Mouse (Mus musculus) kidney, adult 2 months (tissue): ENCODE measurements around the gene Sema6b. TPM values are rescaled to one million over a fixed set of nuclear protein-coding genes. Genes with fewer than 3 reads are reported as not detected.
A peak's percentile ranks its signal among the peaks of the same experiment; 100 is the strongest.

Experiments
- DNase-seq: peaks from one replicate; pipeline ENCODE4 v3.0.0; 2021
- H3K27ac ChIP-seq: fragments of 200-500 bp; 2 replicates; pipeline ENCODE4 v1.5.1; 2012; ENCODE audit warnings: low read depth, low read length, control low read depth, inconsistent platforms; ENCODE audit not compliant: insufficient read depth
- H3K27me3 ChIP-seq: fragments of 200-500 bp; replicated peaks from 2 replicates; pipeline ENCODE4 v1.6.1; 2012; ENCODE audit warnings: mild to moderate bottlenecking, moderate library complexity, low read length, inconsistent platforms; ENCODE audit not compliant: control insufficient read depth, insufficient read depth
- H3K36me3 ChIP-seq: fragments of 200-500 bp; 2 replicates; pipeline ENCODE4 v1.6.1; 2012; ENCODE audit warnings: mild to moderate bottlenecking, moderate library complexity, low read length, inconsistent platforms; ENCODE audit not compliant: control insufficient read depth, insufficient read depth
- H3K4me1 ChIP-seq: fragments of 200-500 bp; 2 replicates; pipeline ENCODE4 v1.6.1; 2011; ENCODE audit warnings: low read length; ENCODE audit not compliant: control insufficient read depth, insufficient read depth
- H3K4me3 ChIP-seq: fragments of 200-500 bp; 2 replicates; pipeline ENCODE4 v1.5.1; 2011; ENCODE audit warnings: mild to moderate bottlenecking, low read depth, low read length, control low read depth; ENCODE audit not compliant: insufficient read depth
- CTCF ChIP-seq: fragments of 200-500 bp; conservative IDR thresholded peaks from 2 replicates; pipeline ENCODE4 v1.5.1; 2011; ENCODE audit warnings: low read depth, mild to moderate bottlenecking, control low read depth, low read length, moderate library complexity, mixed read lengths; ENCODE audit not compliant: insufficient read depth, insufficient read length
- POLR2A ChIP-seq: fragments of 200-500 bp; IDR thresholded peaks from one replicate; pipeline ENCODE4 v1.6.1; 2011; ENCODE audit warnings: low read depth, low read length, control low read depth
- WGBS: fragments of 180-500 bp; shearing (Covaris S2); methylation state at CpG from one replicate; pipeline ENCODE4 v1.1.7; 2018; 5-methylcytosine and 5-hydroxymethylcytosine counted together
- polyA plus RNA-seq: library from polyadenylated mRNA; depleted of rRNA; stranded (reverse); fragments of >200 nt; gene quantifications from 2 replicates; pipeline ENCODE4 v1.2.3, GENCODE M21; 2012

The Sema6b gene
- polyA plus RNA-seq, 1 experiment: 4.1 TPM

- Histone ChIP-seq H3K36me3 (no peaks in the 10 kb centered on the region), H3K4me3 (no peak overlapping the region), H3K4me1 (no peaks in the 10 kb centered on the region), H3K27me3 (no peaks in the 10 kb centered on the region), H3K27ac (no peak overlapping the region)
- 80% methylated on average over 9 of the region's 9 CpGs for WGBS
- DNase-seq: no peak
- TF ChIP-seq CTCF: no peak
- TF ChIP-seq POLR2A: no peak
These were observed 4.4 kb upstream of the Sema6b start for GRCm38 (mm10) chr17:56144546-56144945.

- Histone ChIP-seq H3K4me3 (no peak overlapping the region), H3K27ac (no peak overlapping the region), H3K36me3 (no peaks in the 10 kb centered on the region), H3K4me1 (no peaks in the 10 kb centered on the region), H3K27me3 (no peaks in the 10 kb centered on the region)
- DNase-seq: no peak
- no peak for TF ChIP-seq CTCF
- WGBS: 3% methylated on average over 43 of the region's 47 CpGs
These were observed 1.8 kb upstream of the Sema6b start for GRCm38 (mm10) chr17:56141702-56142605.

DNA sequence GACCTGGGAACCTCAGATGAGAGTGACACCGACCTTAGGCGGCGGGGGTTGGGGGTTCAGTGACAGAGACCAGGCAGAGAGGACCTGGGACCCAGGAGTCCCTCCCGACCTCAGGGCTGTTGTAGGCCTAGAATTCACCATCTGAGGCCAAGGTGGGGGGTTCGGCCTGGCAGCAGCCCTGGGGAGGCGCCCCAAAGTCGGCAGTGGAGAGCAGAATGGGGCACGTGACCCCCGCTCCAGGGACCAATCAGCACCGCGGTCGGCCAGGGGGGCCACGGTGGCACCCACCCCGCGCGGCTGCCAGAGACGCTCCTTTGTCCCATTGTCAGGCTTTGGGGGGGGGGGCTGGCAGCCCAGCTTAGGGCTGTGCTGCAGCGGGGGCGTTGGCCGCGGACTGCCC lies 788 bp downstream of the Sema6b start:
- Histone ChIP-seq H3K4me3 (peak overlapping the region; percentile 68; the same call in 1 of the 2 replicates), H3K27ac (no peak overlapping the region), H3K27me3 (no peaks in the 10 kb centered on the region), H3K36me3 (no peaks in the 10 kb centered on the region), H3K4me1 (no peaks in the 10 kb centered on the region)
- no peak for DNase-seq
- no peak for TF ChIP-seq POLR2A
- TF ChIP-seq CTCF: no peak
- WGBS: 17% methylated on average over 21 of the region's 21 CpGs

GRCm38 (mm10) chr17:56137839-56138613 lies 2.1 kb downstream of the Sema6b start:
- no peaks in the 10 kb centered on the region for H3K4me1 ChIP-seq
- DNase-seq: no peak
- H3K27me3 ChIP-seq: no peaks in the 10 kb centered on the region
- H3K4me3 ChIP-seq: no peak overlapping the region
- TF ChIP-seq POLR2A (no peak), CTCF (no peak)
- no peak overlapping the region for H3K27ac ChIP-seq
- H3K36me3 ChIP-seq: no peaks in the 10 kb centered on the region
- WGBS: 34% methylated on average over 25 of the region's 25 CpGs

DNA sequence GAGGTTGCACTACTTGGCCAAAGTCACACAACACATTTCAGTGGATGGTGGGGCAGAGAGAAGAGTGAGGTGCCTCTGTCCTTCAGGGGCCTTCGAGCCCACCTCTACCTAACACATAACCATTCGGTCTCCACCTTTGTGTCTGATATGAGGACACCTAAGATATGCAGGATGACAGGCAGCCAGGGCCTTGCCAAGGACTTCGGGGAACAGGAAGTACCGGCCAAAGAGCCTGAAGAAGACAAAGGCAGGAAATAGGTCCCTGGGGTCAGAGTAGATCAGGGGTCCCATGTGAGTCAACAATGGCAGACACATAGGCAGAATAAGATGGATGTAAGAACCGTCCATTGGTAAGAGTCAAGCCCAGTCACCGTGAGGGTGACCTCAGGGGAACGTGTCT lies 3.6 kb downstream of the Sema6b start:
- peak; percentile 45 for DNase-seq
- H3K27ac ChIP-seq: no peak overlapping the region
- H3K27me3 ChIP-seq: no peaks in the 10 kb centered on the region
- TF ChIP-seq CTCF (no peak), POLR2A (no peak)
- H3K36me3 ChIP-seq: no peaks in the 10 kb centered on the region
- H3K4me3 ChIP-seq: no peak overlapping the region
- H3K4me1 ChIP-seq: no peaks in the 10 kb centered on the region
- WGBS: 80% methylated on average over 7 of the region's 7 CpGs

DNA sequence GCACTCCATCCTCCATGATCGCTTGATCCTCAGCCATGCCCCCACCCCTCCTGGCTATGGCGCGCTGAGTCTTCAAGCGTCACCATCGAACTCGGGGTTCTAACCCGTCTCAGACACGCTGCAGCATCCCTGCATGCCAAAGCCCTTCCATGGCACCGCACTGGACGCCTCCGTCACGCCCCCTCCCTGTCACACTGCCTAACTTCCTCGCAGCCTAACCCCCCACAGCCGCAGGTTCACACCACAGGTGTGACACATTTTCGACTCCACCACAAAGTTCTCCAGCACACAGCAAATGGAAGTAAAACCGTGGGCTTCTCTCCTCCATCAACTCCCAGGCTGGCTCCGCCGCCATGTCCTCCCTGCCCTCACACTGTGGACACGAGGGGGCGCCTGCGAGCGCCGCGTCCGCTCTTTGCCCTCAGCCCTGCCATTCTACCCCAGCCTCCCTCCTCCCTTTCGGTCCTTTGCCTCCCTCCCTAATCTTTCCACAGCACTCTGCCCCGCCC lies 5.6 kb downstream of the Sema6b start:
- WGBS: 4% methylated on average over 27 of the region's 27 CpGs
- Histone ChIP-seq H3K4me1 (no peaks in the 10 kb centered on the region), H3K36me3 (no peaks in the 10 kb centered on the region), H3K27me3 (no peaks in the 10 kb centered on the region), H3K4me3 (peak overlapping the region; percentile 33), H3K27ac (peak overlapping the region; percentile 34)
- TF ChIP-seq POLR2A: no peak
- peak; percentile 80 for TF ChIP-seq CTCF
- peak; percentile 71 for DNase-seq
